Mouse (Mus musculus): ENCODE measurements at regions not wholly inside any gene's neighbourhood (a gene's known extent, or its start where the extent isn't known, plus 50 kb on each side); places are given as distances from the start of the nearest gene placed in this dataset.

GRCm38 (mm10) chr17:14544343-14545002 is 149.6 kb downstream of the Thbs2 start:
- TF ChIP-seq POLR2A (IDR thresholded peaks at IDR 0.05; ENCODE audit: insufficient read depth, low read length) (no peak), CTCF (IDR thresholded peaks at IDR 0.05; ENCODE audit: low read depth, low read length) (no peak)

Data from ES-Bruce4 (cell line).